Mouse (Mus musculus) midbrain, postnatal 0 days (tissue): ENCODE results near the gene Hoxd3. TPM values are rescaled to one million over a fixed set of nuclear protein-coding genes. Genes with fewer than 3 reads are reported as not detected.

ENCODE experiments used
- ATAC-seq: fragments of 200-750 bp; cut with Nextera tagmentation; 2 replicates; pipeline ENCODE4 v1.8.0; 2017; ENCODE audit warnings: moderate number of reproducible peaks, mild to moderate bottlenecking, moderate TSS enrichment, moderate library complexity; ENCODE audit not compliant: low FRiP score
- DNase-seq: peaks from one replicate; pipeline ENCODE4 v3.0.0-alpha.2; 2015; ENCODE audit warnings: low spot score
- H3K27ac ChIP-seq: fragments of 300-500 bp; sonication (generic); 2 replicates; pipeline ENCODE4 v1.5.1; 2014; ENCODE audit warnings: low read depth, mild to moderate bottlenecking, low read length, mixed read lengths
- H3K27me3 ChIP-seq: fragments of 300-500 bp; sonication (generic); 2 replicates; pipeline ENCODE4 v1.6.1; 2014; ENCODE audit warnings: low read length, control low read depth, mixed read lengths; ENCODE audit not compliant: insufficient read depth
- H3K36me3 ChIP-seq: fragments of 300-500 bp; sonication (generic); 2 replicates; pipeline ENCODE4 v1.6.1; 2014; ENCODE audit warnings: low read length, control low read depth, mixed read lengths; ENCODE audit not compliant: insufficient read depth
- H3K4me1 ChIP-seq: fragments of 300-500 bp; sonication (generic); 2 replicates; pipeline ENCODE4 v1.6.1; 2014; ENCODE audit warnings: mild to moderate bottlenecking, control low read depth, antibody characterized with exemption, low read length, mixed read lengths; ENCODE audit not compliant: insufficient read depth
- H3K4me2 ChIP-seq: fragments of 300-500 bp; sonication (generic); 2 replicates; pipeline ENCODE4 v1.6.1; 2014; ENCODE audit warnings: low read depth, mild to moderate bottlenecking, low read length, mixed read lengths; ENCODE audit not compliant: poor library complexity, severe bottlenecking
- H3K4me3 ChIP-seq: fragments of 300-500 bp; sonication (generic); 2 replicates; pipeline ENCODE4 v1.5.1; 2014; ENCODE audit warnings: low read depth, mild to moderate bottlenecking, low read length, moderate library complexity
- H3K9ac ChIP-seq: fragments of 300-500 bp; sonication (generic); replicated peaks from 2 replicates; pipeline ENCODE4 v1.6.1; 2014; ENCODE audit warnings: mild to moderate bottlenecking, low read length, moderate library complexity, mixed read lengths; ENCODE audit not compliant: poor library complexity, severe bottlenecking
- H3K9me3 ChIP-seq: fragments of 300-500 bp; sonication (generic); 2 replicates; pipeline ENCODE4 v1.6.1; 2016; ENCODE audit warnings: low read length, control low read depth
- CTCF ChIP-seq: IDR thresholded peaks from 2 replicates; pipeline ENCODE4 v1.5.1; 2016; ENCODE audit warnings: antibody characterized with exemption, mild to moderate bottlenecking
- WGBS: fragments of 180-500 bp; shearing (Covaris S2); extraction: QIAGEN DNeasy Blood & Tissue Kit; methylation state at CpG from one replicate; pipeline ENCODE4 v1.1.7; 2014; 5-methylcytosine and 5-hydroxymethylcytosine counted together
- polyA plus RNA-seq: library from polyadenylated mRNA; unstranded; fragments of >200 nt; fragmentation: Nextera tagmentation; extraction: Ambion mirVana; gene quantifications from 2 replicates; pipeline ENCODE4 v1.2.1, GENCODE M21; 2015
- total RNA-seq: library from RNA; depleted of rRNA; stranded (reverse); fragments of >200 nt; gene quantifications from 2 replicates; pipeline ENCODE4 v1.2.3, GENCODE M21; 2014

Gene Hoxd3
- total and polyA plus RNA-seq, 2 experiments from 2014 or later: 11.6 TPM; not detected in 1

DNA sequence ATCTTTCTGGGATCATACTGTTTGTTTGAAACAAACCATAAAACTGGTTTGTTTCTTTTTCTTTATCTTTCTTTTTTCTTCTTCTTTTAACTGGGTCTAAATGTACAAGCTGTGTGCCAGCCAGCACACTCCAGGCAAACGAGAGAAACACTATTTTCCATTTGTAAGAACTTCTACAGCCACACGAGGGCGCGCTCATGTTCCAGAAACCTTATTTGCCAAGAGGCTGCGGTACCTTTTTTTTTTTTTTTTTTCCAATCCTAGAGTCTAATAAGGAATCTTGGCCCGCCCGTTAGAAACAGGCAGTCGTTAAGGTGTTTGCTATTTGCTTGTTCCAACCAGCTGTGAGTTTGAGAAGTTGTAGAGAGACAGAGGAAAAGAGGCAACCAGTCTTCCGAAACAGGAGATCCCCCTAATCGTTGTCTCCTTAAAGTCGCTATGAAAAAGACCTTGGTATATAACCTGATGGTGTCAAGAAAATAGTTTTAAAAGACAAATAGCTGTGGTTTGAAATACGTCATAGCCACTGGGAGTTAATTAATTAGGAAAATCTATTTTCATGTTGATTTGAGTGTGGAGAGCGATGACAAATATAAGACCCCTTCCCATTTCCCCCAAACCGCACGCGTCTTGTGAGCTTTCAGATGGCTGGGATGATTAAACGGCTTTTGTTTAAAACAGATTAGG lies 25.3 kb upstream of the Hoxd3 start:
- ATAC-seq (no peak), DNase-seq (peak; percentile 72)
- Histone ChIP-seq H3K27me3 (peaks cover 95% of the 10 kb centered on the region), H3K4me3 (no peak overlapping the region), H3K27ac (no peak overlapping the region), H3K4me1 (no peaks in the 10 kb centered on the region), H3K4me2 (no peak overlapping the region), H3K9me3 (0 out of 2 replicates have a peak, but pooled peaks cover 3% of the 10 kb centered on the region), H3K9ac (no peak overlapping the region), H3K36me3 (no peaks in the 10 kb centered on the region)
- 7% methylated on average over 17 of the region's 17 CpGs for WGBS
- peak; percentile 71 for TF ChIP-seq CTCF

GRCm38 (mm10) chr2:74686988-74687697 lies 24.6 kb upstream of the Hoxd3 start:
- ATAC-seq (no peak), DNase-seq (no peak)
- peaks cover 95% of the 10 kb centered on the region for H3K27me3 ChIP-seq
- 2% methylated on average over 27 of the region's 27 CpGs for WGBS
- H3K36me3 ChIP-seq: no peaks in the 10 kb centered on the region
- no peak overlapping the region for H3K27ac ChIP-seq
- no peak overlapping the region for H3K4me3 ChIP-seq
- no peak overlapping the region for H3K4me2 ChIP-seq
- no peak overlapping the region for H3K9ac ChIP-seq
- H3K4me1 ChIP-seq: no peaks in the 10 kb centered on the region
- no peak for TF ChIP-seq CTCF
- H3K9me3 ChIP-seq: 0 out of 2 replicates have a peak, but pooled peaks cover 5% of the 10 kb centered on the region

GRCm38 (mm10) chr2:74687698-74688555 lies 23.8 kb upstream of the Hoxd3 start:
- peaks cover 95% of the 10 kb centered on the region for H3K27me3 ChIP-seq
- under 1% methylated on average over 31 of the region's 31 CpGs for WGBS
- H3K4me1 ChIP-seq: no peaks in the 10 kb centered on the region
- H3K9ac ChIP-seq: no peak overlapping the region
- 0 out of 2 replicates have a peak, but pooled peaks cover 5% of the 10 kb centered on the region for H3K9me3 ChIP-seq
- no peaks in the 10 kb centered on the region for H3K36me3 ChIP-seq
- no peak for TF ChIP-seq CTCF
- H3K4me3 ChIP-seq: no peak overlapping the region
- no peak overlapping the region for H3K27ac ChIP-seq
- no peak overlapping the region for H3K4me2 ChIP-seq
- no peak for ATAC-seq
- DNase-seq: no peak

DNA sequence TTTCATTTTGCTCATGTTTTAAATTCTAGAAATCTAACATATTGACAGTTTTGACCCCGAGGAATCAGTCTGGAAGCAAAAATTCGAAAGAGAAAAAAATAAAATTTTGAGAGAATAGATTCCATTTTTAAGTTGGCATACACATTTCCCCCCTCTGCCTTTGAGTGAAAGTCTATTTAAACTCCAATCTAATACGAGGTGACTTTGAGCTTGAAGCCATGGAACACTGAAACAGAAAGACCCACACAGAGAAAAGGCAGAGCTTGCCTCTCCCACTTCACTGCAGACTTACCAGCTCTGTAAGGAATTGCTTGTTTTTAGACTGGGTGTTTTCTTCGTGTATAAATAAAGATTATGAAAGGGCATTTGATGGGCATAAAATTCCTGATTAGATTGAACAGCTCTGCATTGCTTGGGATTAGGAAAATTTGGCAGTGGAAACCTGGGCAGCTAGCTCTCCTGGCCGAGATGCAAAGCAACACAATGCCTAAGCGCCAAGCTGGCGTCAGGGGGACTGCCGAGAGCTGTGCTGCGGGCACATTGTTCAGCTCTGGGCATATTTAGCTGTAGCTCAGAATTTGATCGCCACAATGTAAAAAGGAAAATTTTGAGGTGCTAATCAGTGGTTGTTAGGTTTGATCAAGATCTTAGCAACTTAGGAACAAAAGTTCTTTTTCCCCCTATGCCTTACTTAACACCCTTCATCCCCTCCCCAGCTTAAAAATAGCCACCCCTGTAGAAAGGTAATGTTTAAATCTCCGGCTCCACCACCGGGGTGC lies 22.7 kb upstream of the Hoxd3 start:
- Histone ChIP-seq H3K4me3 (no peak overlapping the region), H3K36me3 (no peaks in the 10 kb centered on the region), H3K9ac (no peak overlapping the region), H3K27me3 (peaks cover 95% of the 10 kb centered on the region), H3K4me1 (no peaks in the 10 kb centered on the region), H3K9me3 (0 out of 2 replicates have a peak, but pooled peaks cover 5% of the 10 kb centered on the region), H3K27ac (no peak overlapping the region), H3K4me2 (no peak overlapping the region)
- WGBS: 6% methylated on average over 12 of the region's 12 CpGs
- no peak for ATAC-seq
- DNase-seq: no peak
- no peak for TF ChIP-seq CTCF

DNA sequence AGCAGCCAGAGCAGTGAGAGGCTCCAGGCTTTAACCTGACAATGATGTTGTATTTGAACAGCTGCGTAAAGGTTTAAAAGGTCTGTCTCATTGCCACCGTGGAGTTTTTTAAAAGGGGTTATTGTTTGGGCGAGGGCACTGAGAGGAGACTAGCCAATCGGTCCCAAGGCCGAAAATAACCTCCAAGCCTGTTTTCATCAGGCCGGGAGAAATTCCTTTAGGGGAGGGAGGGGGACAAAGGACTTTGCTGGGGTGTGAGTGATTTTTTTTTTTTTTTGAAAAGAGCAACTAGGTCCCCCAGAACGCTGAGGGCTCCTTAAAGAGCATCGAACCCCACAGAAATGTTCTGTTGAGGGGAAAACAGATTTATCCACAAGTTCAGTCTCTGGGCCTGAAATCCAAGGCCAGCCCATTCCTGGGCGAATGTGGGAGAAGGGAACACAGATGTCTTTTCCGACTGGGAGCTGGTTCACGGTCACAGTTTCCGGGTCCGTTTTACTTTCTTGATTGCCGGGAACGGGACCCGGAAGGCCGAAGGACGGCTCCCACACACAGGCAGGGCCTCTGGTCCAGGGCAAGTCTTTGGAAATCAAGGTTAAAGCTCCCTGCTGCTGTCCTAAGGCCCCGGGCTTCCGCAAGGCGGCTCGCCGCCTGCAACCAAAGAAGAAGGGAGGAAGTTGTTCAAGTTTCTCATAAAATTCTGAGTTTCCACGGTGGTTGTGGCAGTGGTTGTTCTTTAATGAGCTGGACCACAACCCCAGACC lies 22.0 kb upstream of the Hoxd3 start:
- H3K27ac ChIP-seq: no peak overlapping the region
- under 1% methylated on average over 24 of the region's 24 CpGs for WGBS
- no peaks in the 10 kb centered on the region for H3K36me3 ChIP-seq
- no peak overlapping the region for H3K4me3 ChIP-seq
- TF ChIP-seq CTCF: no peak
- H3K9ac ChIP-seq: no peak overlapping the region
- no peak for ATAC-seq
- no peaks in the 10 kb centered on the region for H3K4me1 ChIP-seq
- peaks cover 95% of the 10 kb centered on the region for H3K27me3 ChIP-seq
- H3K4me2 ChIP-seq: no peak overlapping the region
- no peak for DNase-seq
- 0 out of 2 replicates have a peak, but pooled peaks cover 5% of the 10 kb centered on the region for H3K9me3 ChIP-seq
